Mouse (Mus musculus) kidney, postnatal 25 days (tissue): ENCODE measurements at regions not wholly inside any gene's neighbourhood (a gene's known extent, or its start where the extent isn't known, plus 50 kb on each side); places are given as distances from the start of the nearest gene placed in this dataset.

ENCODE experiments used
- DNase-seq, 2 experiments: peaks; one replicate each; pipeline ENCODE4 v3.0.0; 2021; ENCODE audit warnings: mixed read lengths in 2 of 2

- DNase-seq: peak in 1 of 2 experiments; percentile 28
Measured at GRCm38 (mm10) chr14:72777927-72778560, 68.2 kb upstream of the Fndc3a start.

GRCm38 (mm10) chr14:72770237-72770636 is 60.4 kb upstream of the Fndc3a start:
- no peak for DNase-seq

GRCm38 (mm10) chr14:72760123-72760522 is 50.3 kb upstream of the Fndc3a start:
- DNase-seq: no peak
